Mouse (Mus musculus): Measurements from ENCODE around the gene Tshz2.

GRCm38 (mm10) chr2:169634619-169635382 is 2.0 kb downstream of the Tshz2 start:
- no peak for TF ChIP-seq CTCF (IDR thresholded peaks at IDR 0.05; ENCODE audit: extremely low read depth, insufficient read length, insufficient replicate concordance, low read depth, low read length)
- no peak for TF ChIP-seq POLR2A (IDR thresholded peaks at IDR 0.05; ENCODE audit: low read depth, low read length)

Data from small intestine, adult 2 months (tissue).